Mouse (Mus musculus) small intestine, adult 2 months (tissue): ENCODE data around the gene Plekhg5.

Experiments
- CTCF ChIP-seq: fragments of 200-500 bp; IDR thresholded peaks from 2 replicates; pipeline ENCODE4 v1.5.1; 2012; ENCODE audit warnings: low read depth, mild to moderate bottlenecking, control low read depth, inconsistent platforms, low read length, moderate library complexity, mixed read lengths; ENCODE audit not compliant: insufficient replicate concordance, insufficient read length; ENCODE audit errors: extremely low read depth
- POLR2A ChIP-seq: fragments of 200-500 bp; IDR thresholded peaks from 2 replicates; pipeline ENCODE4 v1.6.1; 2012; ENCODE audit warnings: low read depth, mild to moderate bottlenecking, control low read depth, inconsistent platforms, low read length, moderate library complexity

GRCm38 (mm10) chr4:152073715-152074114 lies 1.4 kb downstream of the Plekhg5 start:
- TF ChIP-seq POLR2A (no peak), CTCF (no peak)
